Mouse (Mus musculus) hindbrain, embryonic 12.5 days (tissue): ENCODE data around the gene Fbxo31. TPM values are rescaled to one million over a fixed set of nuclear protein-coding genes. Genes with fewer than 3 reads are reported as not detected.
"Not testable (repeated sequence)": the region's sequence is repeated elsewhere in the genome, so short reads cannot be mapped to it uniquely, and the experiment has no call there.

ENCODE experiments used
- ATAC-seq: fragments of 200-750 bp; cut with Nextera tagmentation; 2 replicates; pipeline ENCODE4 v1.8.0; 2017; ENCODE audit warnings: moderate TSS enrichment; ENCODE audit not compliant: low FRiP score
- H3K27ac ChIP-seq: fragments of 300-500 bp; sonication (generic); 2 replicates; pipeline ENCODE4 v1.5.1; 2016; ENCODE audit warnings: mild to moderate bottlenecking
- H3K27me3 ChIP-seq: fragments of 300-500 bp; sonication (generic); 2 replicates; pipeline ENCODE4 v1.6.1; 2016; ENCODE audit warnings: mild to moderate bottlenecking
- H3K36me3 ChIP-seq: fragments of 300-500 bp; sonication (generic); 2 replicates; pipeline ENCODE4 v1.6.1; 2016; ENCODE audit warnings: mild to moderate bottlenecking
- H3K4me1 ChIP-seq: fragments of 300-500 bp; sonication (generic); 2 replicates; pipeline ENCODE4 v1.6.1; 2016
- H3K4me2 ChIP-seq: fragments of 300-500 bp; sonication (generic); replicated peaks from 2 replicates; pipeline ENCODE4 v1.6.1; 2016; ENCODE audit warnings: mild to moderate bottlenecking
- H3K4me3 ChIP-seq: fragments of 300-500 bp; sonication (generic); 2 replicates; pipeline ENCODE4 v1.5.1; 2016; ENCODE audit warnings: mild to moderate bottlenecking
- H3K9ac ChIP-seq: fragments of 300-500 bp; sonication (generic); 2 replicates; pipeline ENCODE4 v1.6.1; 2016; ENCODE audit warnings: mild to moderate bottlenecking, moderate library complexity
- H3K9me3 ChIP-seq: fragments of 300-500 bp; sonication (generic); replicated peaks from 2 replicates; pipeline ENCODE4 v1.6.1; 2016; ENCODE audit warnings: mild to moderate bottlenecking
- WGBS: fragments of 180-500 bp; shearing (Covaris S2); methylation state at CpG from one replicate; pipeline ENCODE4 v1.1.7; 2016; 5-methylcytosine and 5-hydroxymethylcytosine counted together
- polyA plus RNA-seq: library from polyadenylated mRNA; unstranded; fragments of >200 nt; fragmentation: Nextera tagmentation; extraction: Ambion mirVana; gene quantifications from 2 replicates; pipeline ENCODE4 v1.2.1, GENCODE M21; 2016

Gene Fbxo31
- polyA plus RNA-seq, 1 experiment from 2014 or later: 25.3 TPM

DNA sequence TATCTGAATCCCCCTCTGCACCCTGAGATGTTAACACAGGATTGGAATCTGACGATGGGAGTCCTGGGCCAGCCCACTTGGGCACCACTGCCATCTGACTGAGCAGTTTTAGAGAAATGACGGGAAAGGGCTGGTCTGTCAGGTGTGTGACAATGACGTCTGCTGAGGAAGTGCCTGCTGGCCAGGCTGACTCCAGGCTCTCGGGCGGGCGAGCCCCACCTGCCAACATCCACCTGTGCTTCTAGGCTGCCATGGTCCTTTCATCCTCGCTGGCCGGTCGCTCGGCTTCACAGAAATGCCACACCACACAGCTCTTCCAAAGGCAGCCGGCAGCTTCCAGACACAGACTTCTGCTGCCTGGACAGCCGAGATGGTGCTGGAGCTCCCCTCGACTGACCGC, 21.2 kb upstream of the Fbxo31 start:
- WGBS: 88% methylated on average over 14 of the region's 14 CpGs
- Histone ChIP-seq H3K4me3 (no peak overlapping the region), H3K27me3 (no peaks in the 10 kb centered on the region), H3K4me1 (no peaks in the 10 kb centered on the region), H3K4me2 (no peak overlapping the region), H3K9ac (no peak overlapping the region), H3K9me3 (no peaks in the 10 kb centered on the region), H3K36me3 (peaks cover 77% of the 10 kb centered on the region), H3K27ac (no peak overlapping the region)
- no peak for ATAC-seq

DNA sequence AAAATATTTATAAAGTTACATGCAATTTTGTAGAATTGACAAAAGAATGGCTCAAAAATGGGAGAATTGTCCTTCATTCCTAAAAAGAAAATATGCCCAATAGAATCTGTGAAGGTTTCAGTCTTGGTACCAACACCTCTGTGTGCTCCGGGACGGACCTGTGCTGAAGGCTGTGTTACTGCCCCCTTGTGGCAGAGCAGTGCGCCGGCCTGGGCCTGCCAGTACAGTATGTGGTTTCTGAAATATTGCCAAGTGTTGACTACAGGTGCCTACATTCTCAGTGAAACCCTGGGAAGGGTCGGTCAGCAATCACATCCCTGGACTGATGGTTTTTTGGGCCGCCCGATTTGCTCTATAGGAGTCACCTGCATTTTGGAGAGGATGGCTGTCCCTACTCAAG, 20.3 kb upstream of the Fbxo31 start:
- 41% methylated on average over 7 of the region's 7 CpGs for WGBS
- peak; percentile 73; the same call in 1 of the 2 replicates for ATAC-seq
- H3K4me1 ChIP-seq: no peaks in the 10 kb centered on the region; the same call in 1 of the 2 replicates
- no peaks in the 10 kb centered on the region for H3K9me3 ChIP-seq
- peaks cover 77% of the 10 kb centered on the region for H3K36me3 ChIP-seq
- no peak overlapping the region for H3K9ac ChIP-seq
- no peaks in the 10 kb centered on the region for H3K27me3 ChIP-seq
- H3K4me3 ChIP-seq: no peak overlapping the region
- H3K27ac ChIP-seq: no peak overlapping the region
- H3K4me2 ChIP-seq: no peak overlapping the region

DNA sequence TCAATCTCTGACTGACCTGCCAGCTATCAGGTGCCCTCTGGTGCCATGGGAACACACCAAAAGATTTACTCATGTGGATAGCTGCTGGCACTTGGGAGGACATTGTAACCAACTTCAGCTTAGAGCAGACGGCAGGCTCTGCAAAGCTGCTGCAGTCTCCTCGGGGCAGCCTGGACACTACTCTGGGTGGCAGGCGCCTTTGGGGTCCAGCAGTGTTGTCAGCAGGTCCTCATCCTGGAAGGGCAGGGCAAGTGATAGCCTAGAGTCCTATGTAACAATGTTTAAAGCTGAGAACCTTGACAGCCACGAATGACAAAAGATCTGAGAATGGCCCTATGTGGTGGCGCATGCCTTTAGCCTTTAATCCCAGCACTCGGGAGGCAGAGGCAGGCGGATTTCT, 19.6 kb upstream of the Fbxo31 start:
- H3K27ac ChIP-seq: no peak overlapping the region
- peaks cover 80% of the 10 kb centered on the region for H3K36me3 ChIP-seq
- no peak overlapping the region for H3K9ac ChIP-seq
- ATAC-seq: no peak
- no peaks in the 10 kb centered on the region; the same call in 1 of the 2 replicates for H3K4me1 ChIP-seq
- WGBS: 89% methylated on average over 7 of the region's 7 CpGs
- H3K4me3 ChIP-seq: no peak overlapping the region
- H3K27me3 ChIP-seq: no peaks in the 10 kb centered on the region
- no peak overlapping the region for H3K4me2 ChIP-seq
- H3K9me3 ChIP-seq: no peaks in the 10 kb centered on the region

DNA sequence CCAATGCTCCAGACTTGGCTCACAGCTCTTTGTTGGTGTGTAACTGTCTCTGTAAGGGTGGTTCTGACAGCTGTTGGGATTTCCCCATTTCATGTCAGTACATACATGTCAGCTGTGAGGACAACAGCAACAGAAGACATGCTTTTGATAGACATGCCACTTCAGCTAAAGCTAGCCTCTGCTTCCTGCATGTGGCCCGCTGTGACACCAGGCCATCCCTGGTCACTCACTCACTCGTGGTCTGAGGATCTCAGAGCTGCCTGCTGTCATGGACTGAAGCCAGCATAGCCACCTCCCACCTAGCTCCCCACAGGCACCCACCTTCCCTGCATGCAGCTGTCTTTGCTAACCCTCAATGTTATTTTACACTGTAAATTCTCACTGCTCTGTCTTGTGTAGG, 18.9 kb upstream of the Fbxo31 start:
- not testable (repeated sequence) for ATAC-seq, H3K4me3 ChIP-seq, H3K27me3 ChIP-seq, H3K4me2 ChIP-seq, H3K9me3 ChIP-seq, H3K27ac ChIP-seq, H3K4me1 ChIP-seq, H3K9ac ChIP-seq
- H3K36me3 ChIP-seq: peaks cover 76% of the 10 kb centered on the region
- WGBS: 72% methylated on average over 2 of the region's 2 CpGs

DNA sequence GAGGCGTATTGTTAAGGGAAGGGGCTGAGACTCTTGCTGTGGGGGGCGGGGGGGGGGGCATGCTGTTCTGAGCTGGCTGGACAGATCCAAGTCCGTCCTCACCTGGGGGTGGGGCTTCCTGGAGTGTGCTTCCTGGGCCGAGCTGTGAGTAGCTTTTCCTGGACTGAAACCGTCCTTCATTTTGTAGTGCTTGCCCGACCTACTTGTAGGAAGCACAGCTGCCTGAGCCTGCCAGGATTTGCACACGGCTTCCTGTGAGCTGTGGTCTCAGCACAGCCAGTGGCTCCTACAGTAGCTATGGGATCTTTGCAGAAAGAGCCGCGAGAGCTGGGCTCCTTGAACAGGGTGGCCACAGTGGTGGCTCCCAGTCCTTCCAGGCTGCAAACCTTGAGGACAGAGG, 15.4 kb upstream of the Fbxo31 start:
- ATAC-seq: no peak
- Histone ChIP-seq H3K4me3 (no peak overlapping the region), H3K9ac (no peak overlapping the region), H3K27ac (no peak overlapping the region), H3K27me3 (no peaks in the 10 kb centered on the region), H3K4me1 (peaks cover 24% of the 10 kb centered on the region), H3K9me3 (no peaks in the 10 kb centered on the region), H3K36me3 (peaks cover 45% of the 10 kb centered on the region), H3K4me2 (no peak overlapping the region)
- 77% methylated on average over 9 of the region's 9 CpGs for WGBS

DNA sequence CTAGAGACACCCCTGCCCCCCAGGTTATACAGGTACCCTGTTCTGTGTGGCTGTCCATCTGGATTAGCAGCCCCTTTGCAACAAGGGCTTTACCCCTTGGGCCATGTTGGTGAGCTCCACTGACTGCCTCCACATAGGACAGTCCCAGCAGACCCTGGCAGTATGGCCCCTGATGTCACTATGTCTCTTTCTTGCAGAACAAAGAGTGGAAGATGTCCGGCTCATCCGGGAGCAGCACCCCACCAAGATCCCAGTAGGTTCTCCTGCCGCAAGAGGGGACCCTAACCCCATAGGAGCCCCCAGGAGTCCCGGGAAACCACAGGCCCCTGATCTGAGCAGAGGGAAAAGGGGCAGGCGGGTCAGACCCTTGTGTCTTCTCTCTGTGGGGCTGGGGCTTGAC, 14.7 kb upstream of the Fbxo31 start:
- ATAC-seq: no peak
- WGBS: 86% methylated on average over 5 of the region's 5 CpGs
- Histone ChIP-seq H3K27ac (no peak overlapping the region), H3K9ac (no peak overlapping the region), H3K4me1 (peaks cover 24% of the 10 kb centered on the region), H3K9me3 (no peaks in the 10 kb centered on the region), H3K4me3 (no peak overlapping the region), H3K36me3 (peaks cover 45% of the 10 kb centered on the region), H3K27me3 (no peaks in the 10 kb centered on the region), H3K4me2 (no peak overlapping the region)

DNA sequence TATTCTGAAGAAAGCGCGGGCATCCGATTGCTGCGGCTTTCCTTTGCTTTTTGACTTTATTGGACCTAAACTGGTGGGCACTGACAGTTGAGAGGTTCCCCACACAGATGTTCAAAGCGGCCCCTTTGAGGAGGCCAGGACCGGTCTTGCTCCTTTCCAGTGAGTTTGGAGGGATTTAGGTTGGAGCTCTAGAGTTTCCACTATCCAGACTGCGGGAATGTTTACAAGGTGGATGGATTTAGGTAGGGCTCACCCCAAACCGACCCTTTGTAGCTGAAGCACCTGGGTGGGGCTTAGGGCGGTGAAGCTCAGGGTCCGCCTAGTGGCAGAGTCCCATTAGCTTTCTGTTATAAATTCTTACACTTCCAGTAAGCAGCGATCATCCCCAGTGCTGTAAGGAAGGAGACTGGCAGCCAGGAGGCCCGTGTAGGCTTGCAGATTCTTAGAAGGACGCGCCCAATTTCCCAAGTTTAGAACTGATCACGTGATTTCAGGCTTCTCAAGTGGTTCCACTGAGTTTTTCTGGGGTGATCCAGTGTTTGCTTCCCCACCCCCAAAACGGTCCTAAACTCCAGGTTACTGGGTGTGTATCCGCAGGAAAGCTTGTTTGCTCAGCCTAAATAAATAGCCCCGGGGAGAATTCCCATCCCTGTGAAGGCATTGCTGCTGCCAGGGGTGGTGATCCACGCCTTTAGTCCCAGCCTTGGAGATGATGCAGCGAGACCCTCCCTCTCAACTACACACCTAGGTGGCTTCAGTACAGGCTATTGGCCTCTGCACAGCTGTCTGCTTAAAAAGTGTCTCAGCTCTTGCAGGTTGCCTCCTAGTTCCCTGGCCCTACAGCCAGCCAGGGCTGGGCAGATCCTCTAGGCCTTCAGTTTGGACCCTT, 12.8 kb upstream of the Fbxo31 start:
- H3K27me3 ChIP-seq: no peaks in the 10 kb centered on the region
- peak overlapping the region; percentile 98 for H3K4me3 ChIP-seq
- peak overlapping the region; percentile 88 for H3K9ac ChIP-seq
- peak overlapping the region; percentile 77; the same call in 1 of the 2 replicates for H3K27ac ChIP-seq
- H3K9me3 ChIP-seq: no peaks in the 10 kb centered on the region
- peaks cover 30% of the 10 kb centered on the region for H3K36me3 ChIP-seq
- ATAC-seq: no peak
- peak overlapping the region; percentile 89 for H3K4me2 ChIP-seq
- peaks cover 24% of the 10 kb centered on the region for H3K4me1 ChIP-seq
- WGBS: 17% methylated on average over 20 of the region's 20 CpGs

DNA sequence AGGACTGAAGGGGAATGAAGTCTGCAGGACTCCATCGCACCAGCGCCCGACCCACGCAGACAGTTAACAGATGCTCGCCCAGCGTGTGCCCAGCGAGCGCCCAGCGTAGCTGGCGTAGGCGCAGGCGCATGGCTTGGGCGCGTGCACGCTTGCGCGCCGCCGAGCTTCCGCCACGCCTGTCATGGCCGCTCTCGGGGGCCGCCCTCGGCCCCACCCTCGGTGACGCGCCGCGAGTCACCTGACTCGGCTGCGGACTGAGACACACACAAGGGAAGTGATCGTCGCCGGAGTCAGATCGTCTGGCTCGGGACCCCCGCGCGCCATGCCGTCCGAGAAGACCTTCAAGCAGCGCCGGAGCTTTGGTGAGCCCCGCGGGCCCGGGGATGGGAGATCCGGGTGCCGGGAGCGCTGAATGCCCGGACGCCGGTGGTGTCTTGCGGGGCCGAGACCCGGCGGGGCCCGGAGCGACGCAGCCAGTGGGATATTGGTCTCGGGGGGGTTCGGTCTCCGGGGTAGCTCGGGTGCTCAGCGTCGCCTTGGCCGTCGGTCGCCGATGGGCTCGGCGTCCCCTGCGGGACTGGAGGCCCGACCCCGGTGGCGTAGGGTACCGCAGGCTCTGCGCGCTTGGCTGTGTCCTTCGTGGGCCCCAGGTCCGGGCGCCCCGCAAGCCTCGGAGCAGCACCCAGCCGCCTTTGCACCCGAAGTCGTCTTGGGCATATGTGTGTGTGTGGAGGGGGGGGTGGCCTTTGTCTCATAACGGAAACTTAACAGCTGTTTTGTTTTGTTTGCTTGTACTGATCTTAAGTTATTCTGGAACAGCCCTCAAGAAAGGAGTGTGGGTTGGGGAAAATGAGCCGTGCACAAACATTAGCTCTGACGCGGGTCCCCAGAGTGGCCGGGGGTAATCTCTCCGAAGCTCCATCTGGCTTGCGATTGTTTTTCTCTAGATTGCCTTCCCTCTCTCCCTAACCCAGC, 11.9 kb upstream of the Fbxo31 start, which contains the start of gene Map1lc3b:
TSS of gene Map1lc3b (plus strand) at position 159 of the 975 bp plus-strand sequence.
- Histone ChIP-seq H3K27ac (peak within 1 kb of the TSS; percentile 77), H3K36me3 (peaks cover 22% of the 10 kb centered on the region), H3K27me3 (no peaks in the 10 kb centered on the region), H3K9me3 (no peaks in the 10 kb centered on the region), H3K4me2 (peak within 1 kb of the TSS; percentile 89), H3K4me3 (peak within 1 kb of the TSS; percentile 98), H3K4me1 (peaks cover 26% of the 10 kb centered on the region), H3K9ac (peak within 1 kb of the TSS; percentile 88)
- peak; percentile 84 for ATAC-seq
- WGBS: under 1% methylated on average over 81 of the region's 94 CpGs

DNA sequence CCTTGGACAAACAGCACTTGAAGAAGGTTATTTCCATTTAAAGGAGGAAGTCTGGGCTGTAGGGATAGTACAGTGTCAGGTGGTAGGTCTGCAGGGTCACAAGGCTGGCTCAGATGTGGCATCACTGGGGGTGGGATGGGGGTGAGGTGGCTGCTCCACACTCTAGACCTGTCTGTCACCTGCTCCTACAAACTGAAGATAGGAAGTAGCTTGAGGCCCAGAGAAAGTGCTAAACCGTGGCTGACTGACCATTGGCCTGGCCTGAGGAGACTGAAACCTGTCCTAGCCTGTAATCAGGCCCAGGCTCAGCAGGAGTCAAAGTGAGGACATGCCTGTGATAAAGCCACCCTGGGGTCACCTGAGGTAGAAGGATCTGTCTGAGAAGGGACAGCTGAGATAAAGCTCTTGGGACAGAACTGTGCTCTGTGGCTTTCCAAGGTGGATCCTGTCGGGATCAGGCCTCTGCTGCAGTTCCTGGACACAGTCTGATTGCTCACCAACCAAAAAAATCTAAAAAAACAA, 10.7 kb upstream of the Fbxo31 start:
- no peak overlapping the region for H3K9ac ChIP-seq
- no peak overlapping the region for H3K4me3 ChIP-seq
- WGBS: 42% methylated on average over 2 of the region's 2 CpGs
- no peak overlapping the region for H3K27ac ChIP-seq
- H3K36me3 ChIP-seq: peaks cover 11% of the 10 kb centered on the region
- H3K27me3 ChIP-seq: no peaks in the 10 kb centered on the region
- no peaks in the 10 kb centered on the region for H3K9me3 ChIP-seq
- H3K4me1 ChIP-seq: peaks cover 29% of the 10 kb centered on the region
- no peak for ATAC-seq
- H3K4me2 ChIP-seq: no peak overlapping the region

DNA sequence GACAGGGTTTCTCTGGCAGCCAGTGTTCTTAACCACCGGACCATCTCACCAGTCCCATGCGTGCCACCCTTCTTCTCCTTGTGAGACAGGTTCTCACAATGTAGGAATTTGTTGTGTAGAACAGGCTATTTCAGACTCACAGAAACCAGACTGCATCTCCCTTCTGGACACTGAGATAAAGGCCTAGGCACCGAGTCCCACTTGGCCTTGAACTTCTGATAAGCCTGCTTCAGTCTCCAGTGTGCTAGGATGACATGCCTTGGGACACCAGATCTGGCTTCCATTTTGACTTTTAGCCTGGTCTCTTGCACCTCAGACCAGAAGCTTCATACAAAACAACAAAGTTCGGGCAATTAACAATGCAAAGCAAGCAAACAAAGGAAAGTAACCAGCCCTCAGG, 10.1 kb upstream of the Fbxo31 start:
- Histone ChIP-seq H3K27me3 (no peaks in the 10 kb centered on the region; the same call in 1 of the 2 replicates), H3K36me3 (peaks cover 6% of the 10 kb centered on the region), H3K27ac (no peak overlapping the region), H3K9ac (no peak overlapping the region), H3K9me3 (no peaks in the 10 kb centered on the region), H3K4me2 (no peak overlapping the region), H3K4me3 (no peak overlapping the region), H3K4me1 (peaks cover 29% of the 10 kb centered on the region)
- 86% methylated on average over 4 of the region's 4 CpGs for WGBS
- ATAC-seq: no peak

DNA sequence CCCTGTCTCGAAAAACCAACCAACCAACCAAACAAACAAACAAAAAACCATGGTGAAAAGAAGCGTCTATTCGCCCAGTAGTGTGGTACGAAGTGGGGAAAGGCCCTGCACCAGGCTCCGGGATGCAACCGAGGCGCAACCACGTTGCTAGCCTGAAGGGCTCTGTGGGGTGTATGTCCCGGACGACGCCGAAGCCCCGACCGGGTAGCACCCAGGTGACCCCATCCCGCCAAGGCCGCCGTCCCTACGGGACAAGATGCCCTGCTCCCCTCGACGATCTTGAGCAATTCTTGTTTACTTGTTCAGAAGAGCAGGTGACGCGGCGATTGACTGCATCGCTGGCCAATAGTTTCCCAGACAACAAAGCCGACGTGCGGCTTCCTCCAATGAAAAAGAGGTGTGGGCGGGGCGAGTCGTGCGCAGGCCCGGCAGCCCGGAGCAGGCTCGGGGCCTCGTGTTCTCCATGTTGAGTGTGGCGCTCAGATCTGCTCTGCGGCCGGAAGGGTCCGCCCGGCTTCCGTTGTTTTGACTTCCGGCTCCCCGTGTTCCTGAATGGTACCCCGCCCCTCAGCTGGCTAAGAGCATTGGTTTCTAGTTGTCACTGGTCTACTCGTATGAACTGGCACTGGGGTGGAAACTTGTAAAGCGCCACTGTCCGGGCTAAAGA, 6.7 kb upstream of the Fbxo31 start:
- Histone ChIP-seq H3K4me3 (peak overlapping the region; percentile 63), H3K4me1 (peaks cover 10% of the 10 kb centered on the region), H3K9me3 (no peaks in the 10 kb centered on the region), H3K27ac (no peak overlapping the region), H3K36me3 (no peaks in the 10 kb centered on the region), H3K9ac (peak overlapping the region; percentile 69), H3K27me3 (peaks cover 5% of the 10 kb centered on the region; the same call in 1 of the 2 replicates), H3K4me2 (peak overlapping the region; percentile 70)
- peak; percentile 94 for ATAC-seq
- WGBS: 2% methylated on average over 47 of the region's 47 CpGs
